Mouse (Mus musculus) common myeloid progenitor, adult 5-6 weeks (primary cell): Measurements from ENCODE around the gene Ugt2b5. TPM values are rescaled to one million over a fixed set of nuclear protein-coding genes. Genes with fewer than 3 reads are reported as not detected.
"Not testable (repeated sequence)": the region's sequence is repeated elsewhere in the genome, so short reads cannot be mapped to it uniquely, and the experiment has no call there.

Experiments used
- ATAC-seq: replicated peaks from 2 replicates; pipeline ENCODE4 v1.8.0; 2016; ENCODE audit warnings: low read depth, mild to moderate bottlenecking, moderate TSS enrichment, inconsistent platforms; ENCODE audit not compliant: poor library complexity, severe bottlenecking
- total RNA-seq: library from RNA; stranded (forward); fragments of 200-1000, 187-1606 nt; gene quantifications from 2 replicates; pipeline ENCODE4 v1.2.3, GENCODE M21; 2017

Ugt2b5 gene
- not detected in 2 replicates for total RNA-seq

GRCm38 (mm10) chr5:87140196-87140595 is at the start of gene Ugt2b5:
Ugt2b5 (minus strand) TSS chr5:87140318.
- not testable (repeated sequence) for ATAC-seq

GRCm38 (mm10) chr5:87175780-87176179 is 35.7 kb upstream of the Ugt2b5 start:
- ATAC-seq: not testable (repeated sequence)

GRCm38 (mm10) chr5:87174671-87175070 is 34.6 kb upstream of the Ugt2b5 start:
- ATAC-seq: no peak

GRCm38 (mm10) chr5:87147741-87148454 is 7.8 kb upstream of the Ugt2b5 start:
- ATAC-seq: no peak

- ATAC-seq: no peak
These were observed 2.8 kb upstream of the Ugt2b5 start for GRCm38 (mm10) chr5:87142865-87143456.

- not testable (repeated sequence) for ATAC-seq
These were observed 36.4 kb downstream of the Ugt2b5 start for GRCm38 (mm10) chr5:87103697-87104096.

- no peak for ATAC-seq
These were observed 47.6 kb downstream of the Ugt2b5 start, which contains the start of gene Ugt2b36 for GRCm38 (mm10) chr5:87092346-87093027. Ugt2b36 (minus strand) TSS chr5:87092555.

- ATAC-seq: no peak
These were observed 49.0 kb downstream of the Ugt2b5 start for GRCm38 (mm10) chr5:87091111-87091510.

- no peak for ATAC-seq
These were observed 50.9 kb downstream of the Ugt2b5 start for GRCm38 (mm10) chr5:87089264-87089663.

GRCm38 (mm10) chr5:87086269-87086668 is 53.8 kb downstream of the Ugt2b5 start:
- no peak for ATAC-seq

Other genes starting within 250 kb of the Ugt2b5 start
- gene Ugt2b34, start 233.4 kb downstream of the Ugt2b5 start, total RNA-seq: not detected in 2 replicates
- not detected in 2 replicates for gene Ugt2b1, start 213.8 kb downstream of the Ugt2b5 start, total RNA-seq
- gene Ugt2b35, start 139.5 kb downstream of the Ugt2b5 start, total RNA-seq: not detected in 2 replicates
- gene Ugt2b36, start 47.8 kb downstream of the Ugt2b5 start, total RNA-seq: not detected in 2 replicates
- not detected in 2 replicates for gene Ugt2b37, start 114.5 kb upstream of the Ugt2b5 start, total RNA-seq
- not detected in 2 replicates for gene Ugt2a3, start 196.9 kb upstream of the Ugt2b5 start, total RNA-seq